Mouse (Mus musculus): ENCODE measurements at regions not wholly inside any gene's neighbourhood (a gene's known extent, or its start where the extent isn't known, plus 50 kb on each side); places are given as distances from the start of the nearest gene placed in this dataset.

DNA sequence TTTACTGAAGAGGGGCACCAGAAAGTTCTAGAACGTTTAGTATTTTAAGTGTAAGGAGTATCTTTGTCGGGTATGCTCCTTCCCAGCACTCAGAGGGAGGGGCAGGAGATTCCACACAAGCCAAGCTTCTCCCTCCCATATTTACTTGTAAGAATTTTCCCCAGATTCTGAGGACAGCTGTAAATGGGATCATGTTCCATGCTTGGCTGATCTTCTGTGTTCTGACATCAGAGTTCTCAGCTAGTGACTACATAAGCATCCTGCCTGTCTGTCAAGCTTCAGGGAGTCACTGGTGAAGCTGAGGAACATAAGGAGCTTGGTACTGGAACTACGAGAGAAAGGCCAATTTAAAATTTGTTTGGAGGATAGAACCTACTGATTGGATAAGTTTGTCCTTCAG is 464.9 kb downstream of the Kcnj2 start:
- WGBS: 60% methylated on average over 3 of the region's 3 CpGs

GRCm38 (mm10) chr11:111532457-111532856 is 466.5 kb downstream of the Kcnj2 start:
- ATAC-seq (ENCODE audit: insufficient read depth, low FRiP score): no peak
- 19% methylated on average over 5 of the region's 5 CpGs for WGBS
- no peaks in the 10 kb centered on the region for H3K27me3 ChIP-seq (ENCODE audit: control insufficient read depth, insufficient read depth, low read length)

More for the DNA sequence above, 464.9 kb downstream of the Kcnj2 start:
- Histone ChIP-seq H3K4me3 (replicated peaks; ENCODE audit: low read length) (no peak overlapping the region), H3K36me3 (ENCODE audit: control insufficient read depth, insufficient read depth, low read length) (no peaks in the 10 kb centered on the region), H3K4me2 (ENCODE audit: low read depth, low read length) (no peak overlapping the region), H3K9ac (ENCODE audit: low read length) (no peak overlapping the region), H3K27me3 (ENCODE audit: control insufficient read depth, insufficient read depth, low read length) (no peaks in the 10 kb centered on the region), H3K9me3 (replicated peaks; ENCODE audit: control insufficient read depth, low read length) (no peaks in the 10 kb centered on the region), H3K4me1 (ENCODE audit: control insufficient read depth, insufficient read depth, low read length) (no peaks in the 10 kb centered on the region), H3K27ac (ENCODE audit: low read length) (no peak overlapping the region)
- ATAC-seq (ENCODE audit: insufficient read depth, low FRiP score): no peak

DNA sequence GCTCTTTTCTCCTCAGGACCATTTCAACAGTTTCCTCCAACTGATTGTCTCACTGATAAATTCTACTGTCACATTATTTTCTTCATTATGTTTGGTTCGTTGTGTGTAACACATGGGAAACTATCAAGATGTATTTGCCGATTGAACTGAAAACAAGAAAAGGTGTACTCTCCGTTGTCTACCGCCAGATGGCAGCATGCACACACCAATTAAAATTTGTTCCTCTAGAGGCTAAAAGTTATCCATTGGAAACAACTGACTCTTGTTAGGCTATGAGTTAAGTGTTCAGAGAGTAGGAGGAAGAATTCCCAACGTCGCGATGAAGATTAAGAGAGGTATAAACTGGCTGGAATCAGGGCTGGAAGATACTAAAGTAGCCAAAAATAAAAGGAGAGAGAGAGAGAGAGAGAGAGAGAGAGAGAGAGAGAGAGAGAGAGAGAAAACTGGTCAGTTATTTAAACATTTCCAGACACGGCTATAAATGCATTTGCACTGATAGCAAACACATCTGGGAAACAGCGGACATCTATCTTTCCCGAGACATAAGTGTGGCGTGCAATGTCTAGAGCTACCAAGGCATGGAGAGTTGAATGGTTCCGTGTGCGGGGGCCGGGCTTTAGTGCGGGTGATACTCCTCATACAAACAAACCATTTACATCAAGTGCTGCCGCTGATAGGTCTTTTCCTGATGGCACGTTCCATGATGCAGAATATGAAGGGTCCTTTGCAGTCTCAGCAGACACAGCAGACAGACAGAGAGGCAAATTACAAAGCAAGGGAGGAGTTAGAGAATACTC is 470.3 kb downstream of the Kcnj2 start:
- ATAC-seq (ENCODE audit: insufficient read depth, low FRiP score): peak; percentile 25; the same call in 1 of the 2 replicates
- peak overlapping the region; percentile 23 for H3K4me3 ChIP-seq (replicated peaks; ENCODE audit: low read length)
- H3K9me3 ChIP-seq (replicated peaks; ENCODE audit: control insufficient read depth, low read length): no peaks in the 10 kb centered on the region
- no peaks in the 10 kb centered on the region for H3K27me3 ChIP-seq (ENCODE audit: control insufficient read depth, insufficient read depth, low read length)
- no peak overlapping the region for H3K9ac ChIP-seq (ENCODE audit: low read length)
- 25% methylated on average over 17 of the region's 17 CpGs for WGBS
- H3K4me1 ChIP-seq (ENCODE audit: control insufficient read depth, insufficient read depth, low read length): 0 out of 2 replicates have a peak, but pooled peaks cover 5% of the 10 kb centered on the region
- no peaks in the 10 kb centered on the region for H3K36me3 ChIP-seq (ENCODE audit: control insufficient read depth, insufficient read depth, low read length)
- H3K4me2 ChIP-seq (ENCODE audit: low read depth, low read length): peak overlapping the region; percentile 48
- H3K27ac ChIP-seq (ENCODE audit: low read length): no peak overlapping the region

More at GRCm38 (mm10) chr11:111532457-111532856, 466.5 kb downstream of the Kcnj2 start:
- Histone ChIP-seq H3K27ac (ENCODE audit: low read length) (no peak overlapping the region), H3K4me1 (ENCODE audit: control insufficient read depth, insufficient read depth, low read length) (0 out of 2 replicates have a peak, but pooled peaks cover 5% of the 10 kb centered on the region), H3K9me3 (replicated peaks; ENCODE audit: control insufficient read depth, low read length) (no peaks in the 10 kb centered on the region), H3K36me3 (ENCODE audit: control insufficient read depth, insufficient read depth, low read length) (no peaks in the 10 kb centered on the region), H3K4me3 (replicated peaks; ENCODE audit: low read length) (no peak overlapping the region), H3K9ac (ENCODE audit: low read length) (no peak overlapping the region), H3K4me2 (ENCODE audit: low read depth, low read length) (no peak overlapping the region)

DNA sequence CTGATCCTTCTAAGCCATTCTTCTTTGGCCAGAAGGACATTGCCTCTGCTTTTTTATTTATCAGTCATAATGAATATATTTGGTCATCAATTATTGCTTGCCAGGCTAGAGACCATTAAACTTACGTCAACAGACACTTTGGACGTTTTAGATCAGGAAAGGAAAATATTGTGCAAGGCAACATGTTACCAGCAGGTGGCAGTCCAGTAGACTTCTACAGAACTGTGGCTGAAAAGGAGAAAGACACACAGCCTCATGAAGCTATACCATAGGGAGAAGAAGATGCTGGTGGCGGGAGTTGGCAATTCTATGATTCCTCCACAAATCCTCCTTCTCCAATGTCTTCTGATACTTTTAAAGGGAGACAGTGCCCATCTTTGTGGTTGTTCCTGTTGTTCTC is 471.7 kb downstream of the Kcnj2 start:
- no peaks in the 10 kb centered on the region for H3K36me3 ChIP-seq (ENCODE audit: control insufficient read depth, insufficient read depth, low read length)
- H3K4me2 ChIP-seq (ENCODE audit: low read depth, low read length): no peak overlapping the region
- 27% methylated on average over 3 of the region's 3 CpGs for WGBS
- H3K4me1 ChIP-seq (ENCODE audit: control insufficient read depth, insufficient read depth, low read length): 0 out of 2 replicates have a peak, but pooled peaks cover 5% of the 10 kb centered on the region
- H3K4me3 ChIP-seq (replicated peaks; ENCODE audit: low read length): no peak overlapping the region
- ATAC-seq (ENCODE audit: insufficient read depth, low FRiP score): no peak
- H3K9ac ChIP-seq (ENCODE audit: low read length): no peak overlapping the region
- H3K27ac ChIP-seq (ENCODE audit: low read length): no peak overlapping the region
- no peaks in the 10 kb centered on the region for H3K27me3 ChIP-seq (ENCODE audit: control insufficient read depth, insufficient read depth, low read length)
- no peaks in the 10 kb centered on the region for H3K9me3 ChIP-seq (replicated peaks; ENCODE audit: control insufficient read depth, low read length)

DNA sequence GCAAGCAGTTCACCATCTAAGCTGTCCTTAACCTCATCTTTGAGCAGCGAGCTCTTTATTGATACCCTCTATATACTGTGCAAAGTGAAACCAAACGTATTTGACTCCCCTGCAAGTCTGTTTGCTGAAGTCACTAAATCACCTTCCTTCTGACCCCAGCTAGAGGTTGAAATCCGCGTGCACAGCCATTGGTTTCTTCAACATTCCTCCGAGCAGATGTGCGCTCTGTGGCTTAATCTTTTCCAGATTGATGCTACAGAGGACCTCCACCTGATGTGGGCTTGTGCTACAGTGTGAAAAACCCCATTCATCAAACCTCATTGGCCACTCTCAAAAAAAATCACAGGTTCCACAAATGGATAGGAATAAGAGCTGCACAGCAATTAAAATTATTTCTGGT is 474.0 kb downstream of the Kcnj2 start:
- no peak for ATAC-seq (ENCODE audit: insufficient read depth, low FRiP score)
- Histone ChIP-seq H3K9ac (ENCODE audit: low read length) (no peak overlapping the region), H3K4me1 (ENCODE audit: control insufficient read depth, insufficient read depth, low read length) (0 out of 2 replicates have a peak, but pooled peaks cover 5% of the 10 kb centered on the region), H3K4me2 (ENCODE audit: low read depth, low read length) (no peak overlapping the region), H3K36me3 (ENCODE audit: control insufficient read depth, insufficient read depth, low read length) (no peaks in the 10 kb centered on the region), H3K27me3 (ENCODE audit: control insufficient read depth, insufficient read depth, low read length) (no peaks in the 10 kb centered on the region), H3K9me3 (replicated peaks; ENCODE audit: control insufficient read depth, low read length) (no peaks in the 10 kb centered on the region), H3K27ac (ENCODE audit: low read length) (no peak overlapping the region), H3K4me3 (replicated peaks; ENCODE audit: low read length) (no peak overlapping the region)
- 55% methylated on average over 6 of the region's 6 CpGs for WGBS

DNA sequence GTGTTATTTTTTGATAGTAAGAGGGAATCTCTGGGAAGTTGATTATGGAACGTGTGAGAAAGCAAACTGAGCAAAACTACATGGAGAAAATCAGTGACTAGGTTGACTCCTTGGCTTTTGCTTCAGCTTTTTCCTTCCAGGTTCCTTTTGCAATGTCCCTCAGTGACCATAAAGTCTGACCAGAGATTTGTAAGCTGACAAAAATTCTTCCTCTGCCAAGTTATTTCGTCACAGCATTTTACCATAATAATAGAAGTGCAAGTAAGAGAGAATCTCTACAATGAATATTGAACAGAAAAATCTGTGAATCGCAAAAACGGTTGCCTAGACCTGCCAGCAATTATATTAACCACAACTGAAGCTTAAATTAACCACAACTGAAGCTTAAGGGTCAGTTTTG is 479.3 kb downstream of the Kcnj2 start:
- no peak overlapping the region for H3K4me2 ChIP-seq (ENCODE audit: low read depth, low read length)
- ATAC-seq (ENCODE audit: insufficient read depth, low FRiP score): no peak

DNA sequence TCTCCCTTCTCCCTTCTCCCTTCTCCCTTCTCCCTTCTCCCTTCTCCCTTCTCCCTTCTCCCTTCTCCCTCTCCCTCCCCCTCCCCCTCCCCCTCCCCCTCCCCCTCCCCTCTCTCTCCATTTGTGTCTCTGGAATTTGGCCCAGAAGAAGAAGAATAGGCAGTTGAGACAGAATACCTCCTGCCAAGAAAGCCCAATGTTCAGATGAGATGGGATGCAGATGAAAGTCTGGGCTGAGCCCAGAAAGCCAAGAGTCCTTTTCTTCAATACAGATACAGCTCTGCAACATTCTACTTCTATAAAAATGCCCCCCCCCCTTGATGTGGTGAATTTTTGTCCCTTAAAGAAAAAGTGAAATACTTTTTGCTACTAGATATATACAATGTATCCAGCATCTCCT is 489.2 kb downstream of the Kcnj2 start:
- no peak for ATAC-seq (ENCODE audit: insufficient read depth, low FRiP score)
- H3K36me3 ChIP-seq (ENCODE audit: control insufficient read depth, insufficient read depth, low read length): no peaks in the 10 kb centered on the region

More for the DNA sequence above, 479.3 kb downstream of the Kcnj2 start:
- no peaks in the 10 kb centered on the region for H3K4me1 ChIP-seq (ENCODE audit: control insufficient read depth, insufficient read depth, low read length)
- H3K9me3 ChIP-seq (replicated peaks; ENCODE audit: control insufficient read depth, low read length): no peaks in the 10 kb centered on the region
- H3K27me3 ChIP-seq (ENCODE audit: control insufficient read depth, insufficient read depth, low read length): no peaks in the 10 kb centered on the region
- H3K36me3 ChIP-seq (ENCODE audit: control insufficient read depth, insufficient read depth, low read length): no peaks in the 10 kb centered on the region
- WGBS: 84% methylated on average over 4 of the region's 4 CpGs
- no peak overlapping the region for H3K27ac ChIP-seq (ENCODE audit: low read length)
- H3K4me3 ChIP-seq (replicated peaks; ENCODE audit: low read length): no peak overlapping the region
- H3K9ac ChIP-seq (ENCODE audit: low read length): no peak overlapping the region

DNA sequence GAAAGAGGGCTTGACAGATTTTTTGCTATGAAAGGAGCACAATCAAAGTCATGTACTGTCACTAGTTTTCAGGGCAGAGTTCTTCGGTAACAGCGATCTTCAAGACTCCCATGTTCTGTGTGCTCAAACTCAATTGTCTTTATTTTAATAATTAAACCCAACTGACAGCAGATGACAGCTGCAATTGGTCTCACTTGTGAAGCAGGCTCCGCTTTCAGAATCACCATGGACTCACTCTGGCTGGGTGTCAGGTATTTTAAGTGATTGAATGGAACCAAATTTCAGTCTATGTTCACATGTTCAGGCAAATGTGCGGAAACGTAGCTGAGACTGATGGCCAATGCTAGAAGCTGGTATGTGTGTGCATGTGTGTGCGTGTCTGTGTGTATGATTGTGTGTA is 489.7 kb downstream of the Kcnj2 start:
- H3K27me3 ChIP-seq (ENCODE audit: control insufficient read depth, insufficient read depth, low read length): no peaks in the 10 kb centered on the region
- no peaks in the 10 kb centered on the region for H3K9me3 ChIP-seq (replicated peaks; ENCODE audit: control insufficient read depth, low read length)
- H3K4me1 ChIP-seq (ENCODE audit: control insufficient read depth, insufficient read depth, low read length): no peaks in the 10 kb centered on the region
- WGBS: 69% methylated on average over 6 of the region's 6 CpGs
- no peak overlapping the region for H3K4me3 ChIP-seq (replicated peaks; ENCODE audit: low read length)
- ATAC-seq (ENCODE audit: insufficient read depth, low FRiP score): no peak
- no peak overlapping the region for H3K9ac ChIP-seq (ENCODE audit: low read length)
- no peak overlapping the region for H3K27ac ChIP-seq (ENCODE audit: low read length)
- H3K4me2 ChIP-seq (ENCODE audit: low read depth, low read length): no peak overlapping the region
- H3K36me3 ChIP-seq (ENCODE audit: control insufficient read depth, insufficient read depth, low read length): no peaks in the 10 kb centered on the region

More for the DNA sequence above, 489.2 kb downstream of the Kcnj2 start:
- H3K4me3 ChIP-seq (replicated peaks; ENCODE audit: low read length): no peak overlapping the region
- no peak overlapping the region for H3K4me2 ChIP-seq (ENCODE audit: low read depth, low read length)
- no peaks in the 10 kb centered on the region for H3K9me3 ChIP-seq (replicated peaks; ENCODE audit: control insufficient read depth, low read length)
- H3K27ac ChIP-seq (ENCODE audit: low read length): no peak overlapping the region
- H3K9ac ChIP-seq (ENCODE audit: low read length): no peak overlapping the region
- H3K4me1 ChIP-seq (ENCODE audit: control insufficient read depth, insufficient read depth, low read length): no peaks in the 10 kb centered on the region
- H3K27me3 ChIP-seq (ENCODE audit: control insufficient read depth, insufficient read depth, low read length): no peaks in the 10 kb centered on the region

DNA sequence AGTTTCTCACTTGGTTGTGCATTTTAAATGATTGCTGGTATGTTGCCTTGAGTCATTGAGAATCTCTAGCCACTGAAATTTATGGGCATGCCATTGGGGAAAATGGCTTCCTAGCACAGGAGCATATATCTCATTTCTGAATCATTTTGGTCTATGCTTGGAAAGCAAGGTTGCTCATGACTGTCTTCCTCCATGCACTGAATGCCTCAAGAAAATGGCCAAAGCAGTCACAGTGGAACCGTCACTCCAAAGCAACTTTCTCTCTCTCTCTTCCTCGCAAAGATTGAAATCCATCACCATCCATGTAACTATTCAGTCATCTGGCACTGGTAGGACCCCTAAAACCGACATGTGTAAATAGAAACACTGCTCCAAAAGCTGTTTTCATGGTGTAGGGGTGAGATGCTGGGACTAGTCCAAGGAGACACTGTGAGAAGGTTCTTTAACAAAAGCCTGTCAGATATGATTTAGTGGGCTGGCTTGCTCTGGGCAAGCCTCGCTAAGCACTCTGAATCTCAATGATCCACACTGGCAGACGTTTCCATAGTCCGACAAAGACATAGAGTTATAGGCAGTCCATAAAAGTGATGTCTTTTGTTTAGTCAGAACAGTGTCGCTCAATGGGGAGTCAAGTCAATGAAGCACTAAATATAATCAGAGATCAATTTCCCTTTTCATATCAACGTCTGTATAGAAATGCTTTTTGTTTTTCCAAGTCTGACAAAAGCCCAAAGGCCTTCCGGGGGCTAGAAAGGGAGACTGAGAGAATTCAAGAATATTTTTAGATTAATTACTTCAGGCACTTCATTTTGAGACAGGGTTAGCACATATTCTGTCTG is 492.6 kb downstream of the Kcnj2 start:
- WGBS: 69% methylated on average over 9 of the region's 9 CpGs
- no peak overlapping the region for H3K4me2 ChIP-seq (ENCODE audit: low read depth, low read length)
- no peak overlapping the region for H3K4me3 ChIP-seq (replicated peaks; ENCODE audit: low read length)
- H3K9me3 ChIP-seq (replicated peaks; ENCODE audit: control insufficient read depth, low read length): no peaks in the 10 kb centered on the region
- no peaks in the 10 kb centered on the region for H3K36me3 ChIP-seq (ENCODE audit: control insufficient read depth, insufficient read depth, low read length)
- no peak overlapping the region for H3K9ac ChIP-seq (ENCODE audit: low read length)
- no peaks in the 10 kb centered on the region for H3K27me3 ChIP-seq (ENCODE audit: control insufficient read depth, insufficient read depth, low read length)
- ATAC-seq (ENCODE audit: insufficient read depth, low FRiP score): no peak
- H3K4me1 ChIP-seq (ENCODE audit: control insufficient read depth, insufficient read depth, low read length): no peaks in the 10 kb centered on the region
- no peak overlapping the region for H3K27ac ChIP-seq (ENCODE audit: low read length)
